Mouse (Mus musculus) C2C12 (cell line): Measurements from ENCODE around the gene Hmx3. TPM values are rescaled to one million over a fixed set of nuclear protein-coding genes. Genes with fewer than 3 reads are reported as not detected.

ENCODE experiments used
- H3K27me3 ChIP-seq: one replicate; pipeline ENCODE4 v1.6.1; 2011; ENCODE audit not compliant: control insufficient read depth, insufficient read depth, insufficient read length
- H3K36me3 ChIP-seq: one replicate; pipeline ENCODE4 v1.6.1; 2011; ENCODE audit not compliant: control insufficient read depth, insufficient read depth
- H3K4me3 ChIP-seq: one replicate; pipeline ENCODE4 v1.5.1; 2011; ENCODE audit warnings: mild to moderate bottlenecking, control low read depth; ENCODE audit not compliant: poor library complexity, insufficient read depth, severe bottlenecking
- H3K79me2 ChIP-seq: one replicate; pipeline ENCODE4 v1.6.1; 2011; ENCODE audit not compliant: control insufficient read depth, insufficient read depth
- H3K79me3 ChIP-seq: one replicate; pipeline ENCODE4 v1.6.1; 2011; ENCODE audit warnings: low read depth, control low read depth
- H3ac ChIP-seq: one replicate; pipeline ENCODE3; 2011; ENCODE audit warnings: low read depth; ENCODE audit not compliant: control insufficient read depth, insufficient read length
- CEBPB ChIP-seq: IDR thresholded peaks from one replicate; pipeline ENCODE4 v1.6.1; 2011; ENCODE audit warnings: low read depth, mild to moderate bottlenecking, control low read depth, moderate library complexity
- CTCF ChIP-seq: IDR thresholded peaks from one replicate; pipeline ENCODE4 v1.5.1; 2011; ENCODE audit not compliant: control insufficient read depth, insufficient read depth, insufficient read length
- FOSL1 ChIP-seq: IDR thresholded peaks from one replicate; pipeline ENCODE4 v1.8.0; 2011; ENCODE audit warnings: mild to moderate bottlenecking, low read length; ENCODE audit not compliant: poor library complexity, insufficient read depth, severe bottlenecking
- MAX ChIP-seq: IDR thresholded peaks from one replicate; pipeline ENCODE4 v1.6.1; 2011; ENCODE audit warnings: mild to moderate bottlenecking, control low read depth
- MYOD1 ChIP-seq: IDR thresholded peaks from one replicate; pipeline ENCODE4 v1.6.1; 2011; ENCODE audit warnings: low read depth; ENCODE audit not compliant: control insufficient read depth, insufficient read length
- MYOG ChIP-seq: IDR thresholded peaks from one replicate; pipeline ENCODE4 v1.6.1; 2011; ENCODE audit not compliant: control insufficient read depth, insufficient read length; ENCODE audit errors: extremely low read depth
- USF1 ChIP-seq: IDR thresholded peaks from one replicate; pipeline ENCODE4 v1.6.1; 2011; ENCODE audit warnings: low read depth, mild to moderate bottlenecking, control low read depth, moderate library complexity
- long read RNA-seq, 2 experiments: library from polyadenylated mRNA; unstranded; transcript quantifications; one replicate each; pipeline ENCODE4 v2.0.0; 2019 to 2020
- polyA plus RNA-seq: library from polyadenylated mRNA; unstranded; fragments of >200 nt; fragmentation: generic; extraction: Trizol; gene quantifications from one replicate; pipeline ENCODE4 v1.2.1, GENCODE M21; 2012; ENCODE audit warnings: missing spikeins

Hmx3 gene
- 0.06 TPM for polyA plus RNA-seq
- long read RNA-seq, experiment 1, result 0 reads
- long read RNA-seq, experiment 2, result 0 reads

DNA sequence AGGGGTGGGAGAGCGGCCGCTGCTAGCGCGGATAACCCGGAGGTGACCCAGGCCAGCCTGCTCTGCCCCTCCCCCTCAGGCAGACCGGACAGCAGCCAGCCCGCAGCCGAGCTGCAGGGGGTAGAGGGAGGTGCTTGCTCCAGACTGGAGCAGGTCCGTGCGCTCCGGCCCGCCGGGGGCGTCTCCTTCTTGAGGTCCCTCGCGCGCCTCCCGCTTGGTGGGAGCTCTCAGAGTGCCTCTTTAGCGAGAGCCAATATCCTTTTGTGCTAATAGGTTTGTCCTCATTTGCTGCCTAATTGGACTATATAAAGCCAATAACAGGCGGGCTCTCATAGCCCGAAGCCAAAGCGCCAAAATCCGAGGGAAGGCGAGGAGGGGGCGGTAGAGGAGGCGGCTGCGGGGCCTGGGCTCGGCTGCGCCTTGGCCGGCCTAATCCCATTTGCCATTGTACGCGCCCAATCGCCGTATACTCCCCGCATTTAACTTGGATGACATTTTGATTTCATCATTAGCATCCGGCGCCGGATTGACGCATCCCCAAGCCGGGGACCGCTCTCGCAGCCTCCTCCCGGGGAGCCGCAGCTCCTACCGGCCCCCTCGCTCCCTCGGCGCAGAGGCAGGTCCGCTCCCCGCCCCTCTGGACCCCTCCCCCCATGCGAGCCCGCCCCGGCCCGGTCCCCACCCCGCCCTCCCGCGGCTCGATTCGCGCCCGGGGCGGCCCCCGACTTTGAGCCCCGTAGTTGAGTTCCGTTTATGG is at the start of gene Hmx3:
Gene Hmx3 (plus strand): TSS at position 753 of the 757 bp plus-strand sequence.
- Histone ChIP-seq H3K4me3 (no peak within 1 kb of the TSS), H3K79me2 (no peaks in the 10 kb centered on the region), H3K79me3 (no peaks in the 10 kb centered on the region), H3K27me3 (peaks cover 62% of the 10 kb centered on the region), H3ac (no peak within 1 kb of the TSS), H3K36me3 (no peaks in the 10 kb centered on the region)
- TF ChIP-seq FOSL1, result no peak
- no peak for TF ChIP-seq MAX

GRCm38 (mm10) chr7:131503739-131504138 is 38.9 kb upstream of the Hmx3 start:
- Histone ChIP-seq H3K79me2 (no peaks in the 10 kb centered on the region), H3K4me3 (no peak overlapping the region), H3ac (no peak overlapping the region), H3K27me3 (peaks cover 4% of the 10 kb centered on the region), H3K79me3 (no peaks in the 10 kb centered on the region), H3K36me3 (no peaks in the 10 kb centered on the region)
- no peak for TF ChIP-seq FOSL1
- no peak for TF ChIP-seq MYOD1
- no peak for TF ChIP-seq CEBPB
- no peak for TF ChIP-seq MAX
- TF ChIP-seq USF1, result no peak
- TF ChIP-seq CTCF, result no peak
- TF ChIP-seq MYOG, result no peak

GRCm38 (mm10) chr7:131539979-131540378 is 2.7 kb upstream of the Hmx3 start:
- peaks cover 57% of the 10 kb centered on the region for H3K27me3 ChIP-seq
- TF ChIP-seq MYOG (no peak), CEBPB (no peak), FOSL1 (no peak), CTCF (no peak), USF1 (no peak), MAX (no peak), MYOD1 (no peak)

DNA sequence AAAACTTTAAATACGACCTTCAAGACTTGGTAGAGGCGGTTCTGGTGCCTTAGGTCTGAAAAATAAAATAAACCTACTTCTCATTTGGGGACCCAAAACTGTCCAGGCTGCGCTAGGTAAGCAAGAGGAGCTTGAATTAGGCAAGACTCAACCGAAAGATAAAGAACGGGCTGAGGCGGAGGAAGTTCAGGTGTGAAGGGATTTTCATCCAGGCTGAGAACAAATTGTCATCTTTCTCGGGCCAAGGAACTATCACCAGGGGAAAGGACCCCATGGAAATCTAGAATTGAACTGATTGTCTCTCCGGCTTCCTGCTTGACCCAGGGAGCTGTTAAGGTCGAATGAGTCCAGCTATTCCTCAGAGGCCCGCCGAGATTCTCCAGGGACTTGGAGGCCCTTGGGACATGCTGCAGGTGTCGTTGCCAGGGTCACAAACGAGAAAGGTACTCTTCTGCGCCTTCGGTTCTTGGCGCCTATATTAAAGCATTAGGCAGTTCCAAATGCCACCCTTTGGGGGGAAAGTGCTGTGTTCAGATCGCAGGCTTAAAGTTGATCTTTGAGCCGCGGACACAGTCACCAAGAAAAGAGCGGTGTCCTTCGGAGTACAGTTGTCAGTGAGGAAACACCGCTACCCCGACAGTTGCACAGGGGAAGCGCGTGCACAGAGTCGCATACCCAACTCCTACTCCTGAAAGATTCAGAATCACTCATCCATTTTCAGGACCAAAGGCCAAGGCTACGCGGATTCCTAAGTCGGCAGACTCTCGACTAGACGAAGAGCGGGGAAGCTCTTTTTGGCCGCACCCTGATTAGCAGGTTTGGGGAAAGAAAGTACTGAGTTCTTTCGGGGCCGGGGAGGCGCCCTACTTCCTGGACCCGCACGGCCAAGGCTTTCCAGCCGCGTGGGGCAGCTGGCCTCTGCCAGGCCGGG is 1.2 kb upstream of the Hmx3 start:
- H3ac ChIP-seq, result no peak overlapping the region
- no peaks in the 10 kb centered on the region for H3K79me2 ChIP-seq
- TF ChIP-seq MAX (no peak), MYOG (no peak), MYOD1 (no peak), USF1 (no peak), CEBPB (no peak), FOSL1 (no peak), CTCF (no peak)
- peaks cover 60% of the 10 kb centered on the region for H3K27me3 ChIP-seq
- no peaks in the 10 kb centered on the region for H3K36me3 ChIP-seq
- no peak overlapping the region for H3K4me3 ChIP-seq
- H3K79me3 ChIP-seq, result no peaks in the 10 kb centered on the region

More at GRCm38 (mm10) chr7:131539979-131540378, 2.7 kb upstream of the Hmx3 start:
- Histone ChIP-seq H3K36me3 (no peaks in the 10 kb centered on the region), H3K4me3 (no peak overlapping the region), H3ac (no peak overlapping the region), H3K79me2 (no peaks in the 10 kb centered on the region), H3K79me3 (no peaks in the 10 kb centered on the region)

DNA sequence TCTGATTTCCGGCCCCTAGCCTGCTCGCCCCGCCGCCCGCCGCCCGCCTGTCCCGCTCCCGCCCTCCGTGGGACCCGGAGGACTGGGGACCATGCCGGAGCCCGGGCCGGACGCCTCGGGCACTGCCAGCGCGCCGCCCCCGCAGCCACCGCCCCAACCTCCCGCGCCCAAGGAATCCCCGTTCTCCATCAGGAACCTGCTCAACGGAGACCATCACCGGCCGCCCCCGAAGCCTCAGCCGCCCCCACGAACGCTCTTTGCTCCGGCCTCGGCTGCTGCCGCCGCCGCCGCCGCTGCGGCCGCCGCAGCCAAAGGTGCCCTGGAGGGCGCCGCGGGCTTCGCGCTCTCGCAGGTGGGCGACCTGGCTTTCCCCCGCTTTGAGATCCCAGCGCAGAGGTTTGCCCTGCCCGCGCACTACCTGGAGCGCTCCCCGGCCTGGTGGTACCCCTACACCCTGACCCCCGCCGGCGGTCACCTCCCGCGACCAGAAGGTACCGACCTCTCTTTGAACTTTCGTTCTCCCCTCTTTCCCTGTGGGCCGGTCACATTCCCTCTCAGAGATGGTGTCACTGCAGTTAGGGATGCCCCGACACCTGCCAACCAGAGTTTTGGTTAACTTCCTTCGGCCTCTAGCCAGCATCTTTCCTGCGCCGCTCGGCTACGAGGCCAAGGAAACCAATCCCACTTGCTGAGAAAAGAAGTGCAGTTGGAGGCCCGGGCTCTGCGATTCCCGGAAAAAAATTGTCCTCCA is 380 bp downstream of the Hmx3 start:
- TF ChIP-seq USF1 (no peak), MAX (no peak), CEBPB (no peak), MYOD1 (no peak), MYOG (no peak), FOSL1 (no peak), CTCF (no peak)
- peaks cover 68% of the 10 kb centered on the region for H3K27me3 ChIP-seq
- no peaks in the 10 kb centered on the region for H3K36me3 ChIP-seq
- H3K79me2 ChIP-seq, result no peaks in the 10 kb centered on the region
- no peaks in the 10 kb centered on the region for H3K79me3 ChIP-seq
- H3ac ChIP-seq, result no peak overlapping the region
- H3K4me3 ChIP-seq, result no peak overlapping the region
